Mouse (Mus musculus): ENCODE measurements around the gene Tnfrsf8.

Gene Tnfrsf8

DNA sequence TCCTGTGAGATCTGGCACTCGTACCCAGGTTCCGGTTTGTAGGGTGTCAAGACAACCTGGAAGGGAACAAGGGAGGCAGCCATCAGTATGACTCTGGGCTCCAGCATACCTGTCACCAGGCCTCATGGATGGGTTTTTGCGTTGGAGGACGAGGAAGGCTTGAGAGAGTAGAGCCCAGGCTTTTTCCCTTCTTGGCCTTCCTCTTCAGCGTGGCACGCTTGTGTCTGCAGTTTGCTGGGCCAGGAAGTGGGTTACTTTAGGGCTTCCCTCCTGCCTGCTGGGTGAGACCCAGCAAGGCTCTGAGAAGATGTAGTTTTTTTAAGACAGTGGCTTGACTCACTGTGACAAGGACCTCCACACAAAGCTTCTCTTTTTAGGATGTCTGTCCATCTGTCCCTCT lies 85.9 kb downstream of the Tnfrsf8 start:
- DNase-seq = no peak

DNA sequence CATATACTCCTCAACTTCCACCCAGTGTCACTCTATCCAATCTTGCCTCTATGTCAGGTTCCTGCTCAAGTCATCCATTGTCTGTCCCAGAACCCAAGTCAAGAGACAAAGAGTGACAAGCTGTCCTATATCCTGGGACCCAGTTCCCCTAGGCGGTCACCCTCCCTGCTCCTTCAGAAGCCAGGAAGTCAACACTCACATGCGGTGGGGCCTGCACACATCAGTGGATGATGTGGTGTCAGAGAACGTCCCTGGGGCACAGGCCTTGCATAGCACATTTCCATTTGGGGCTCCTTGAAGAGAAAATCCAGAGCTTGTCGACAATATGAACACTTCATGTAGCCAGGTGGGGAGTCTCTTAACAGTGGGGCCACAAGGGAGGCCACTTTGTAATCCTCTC lies 90.4 kb downstream of the Tnfrsf8 start:
- DNase-seq = no peak

DNA sequence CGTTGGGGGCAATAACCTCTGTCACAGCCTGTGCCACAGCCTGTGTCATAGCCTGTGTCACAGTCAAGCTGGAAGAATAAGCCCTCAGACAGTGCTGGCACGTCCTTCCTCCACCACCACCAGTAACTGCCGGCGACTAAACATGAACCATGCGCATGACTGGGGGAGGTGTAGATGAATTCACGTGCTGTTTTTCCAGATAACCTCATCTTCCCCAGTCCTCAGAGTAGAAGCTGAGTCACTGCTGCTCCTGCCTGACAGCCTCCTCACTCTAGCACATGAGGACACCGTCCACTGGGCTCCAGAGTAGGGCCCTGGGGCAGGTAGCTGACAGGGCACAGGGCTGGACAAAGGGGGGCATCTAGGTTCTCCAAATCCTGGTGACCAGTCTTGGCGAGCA lies 92.9 kb downstream of the Tnfrsf8 start:
- no peak for DNase-seq

DNA sequence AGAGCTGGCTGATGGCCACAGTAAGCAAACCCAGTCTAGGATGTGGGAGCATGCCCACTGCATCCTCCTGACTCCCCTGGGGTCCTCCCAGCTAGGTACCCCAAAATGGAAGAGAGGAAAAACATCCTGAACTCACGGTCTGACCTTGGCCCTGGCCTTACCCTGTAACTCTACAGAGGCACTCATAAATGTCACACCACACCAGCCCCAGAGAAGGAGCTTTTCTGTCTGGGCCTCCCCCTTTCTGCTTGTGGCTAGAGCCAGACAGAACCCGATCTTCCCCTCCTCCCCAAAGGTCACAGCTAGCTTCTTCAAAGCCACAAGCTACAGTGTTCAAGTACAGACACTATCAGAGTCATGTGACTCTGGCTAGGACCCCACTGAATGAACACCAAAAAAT lies 93.6 kb downstream of the Tnfrsf8 start:
- DNase-seq = no peak

DNA sequence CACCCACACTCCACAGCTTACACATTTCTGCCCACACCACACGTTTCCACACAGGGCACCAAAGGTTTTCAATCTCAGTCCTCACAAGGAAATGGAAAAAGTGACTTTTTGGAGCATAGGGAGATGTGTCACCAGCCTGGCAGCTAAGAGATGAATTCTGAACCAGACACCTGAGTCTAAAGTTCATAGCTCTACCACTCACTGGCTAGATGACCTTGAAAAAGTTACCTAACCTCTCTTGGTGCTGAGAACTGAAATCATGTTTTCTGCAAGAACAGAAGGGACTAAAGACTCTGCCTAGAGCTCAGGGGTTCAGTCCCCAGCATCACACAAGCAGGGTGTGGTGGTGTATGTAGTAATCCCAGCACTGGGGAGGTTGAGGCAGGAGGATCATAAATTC lies 95.0 kb downstream of the Tnfrsf8 start:
- DNase-seq = no peak

DNA sequence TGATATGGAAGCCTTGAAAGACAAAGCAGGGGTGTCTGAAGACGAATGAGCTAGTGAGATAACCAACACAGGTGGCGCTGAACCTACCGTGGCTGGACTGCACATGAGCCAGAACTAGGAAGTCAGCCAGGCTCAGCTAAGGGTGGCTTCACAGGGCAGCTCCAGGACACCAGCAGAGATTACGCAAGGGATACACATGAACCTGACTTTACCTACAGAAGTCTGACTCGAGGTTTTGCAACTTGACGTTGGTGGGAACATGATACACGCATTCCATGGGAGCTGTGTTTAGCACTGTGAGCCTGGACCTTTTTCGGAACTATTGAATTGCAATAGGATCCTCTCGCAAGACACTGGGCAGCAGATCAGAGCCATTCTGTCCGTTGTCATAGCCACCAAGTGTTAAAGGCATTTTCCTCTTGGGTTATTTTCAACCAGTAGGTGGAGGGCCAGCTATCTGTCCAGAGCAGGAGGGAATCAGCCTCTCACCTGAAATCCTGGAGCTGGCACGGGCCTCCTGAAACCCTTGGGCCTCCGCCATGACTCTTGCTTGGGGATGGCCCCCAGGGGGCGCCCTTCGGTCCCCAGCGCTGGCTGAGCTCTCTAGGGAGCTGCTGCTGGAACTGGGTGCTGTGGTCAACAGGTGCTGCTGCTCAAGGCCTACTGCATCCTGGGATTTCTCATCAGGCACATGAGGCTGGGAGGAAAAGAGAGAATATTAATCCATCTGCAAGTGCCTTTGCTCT lies 95.6 kb downstream of the Tnfrsf8 start:
- DNase-seq = no peak

DNA sequence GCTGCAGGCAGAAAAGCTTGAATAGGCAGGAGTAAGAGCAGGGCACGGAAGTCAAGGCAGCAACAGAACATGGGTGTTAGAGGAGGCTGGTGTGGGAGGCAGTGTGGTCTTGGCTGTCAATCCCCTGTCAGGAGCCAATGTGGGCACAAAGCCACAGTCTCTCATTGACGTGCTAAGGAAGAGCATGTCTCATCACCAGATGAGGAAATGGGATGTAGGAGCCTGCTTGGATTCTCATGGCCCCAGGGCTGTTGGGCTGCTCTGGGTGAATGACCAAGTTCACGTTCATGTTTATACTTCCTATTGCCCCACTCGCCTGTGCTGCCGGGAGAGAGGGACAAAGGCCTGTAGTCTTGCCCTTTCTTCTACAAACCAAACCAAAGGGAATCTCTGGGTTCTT lies 97.1 kb downstream of the Tnfrsf8 start:
- DNase-seq = no peak
